Mouse (Mus musculus): Measurements from ENCODE around the gene Cers6. TPM values are rescaled to one million over a fixed set of nuclear protein-coding genes. Genes with fewer than 3 reads are reported as not detected.

Cers6 gene
- polyA plus RNA-seq, 1 experiment: 10.3 TPM

GRCm38 (mm10) chr2:69061910-69062689 lies 200.9 kb downstream of the Cers6 start:
- no peak overlapping the region for H3K4me3 ChIP-seq (ENCODE audit: insufficient read depth, poor library complexity, severe bottlenecking)
- H3K36me3 ChIP-seq (ENCODE audit: control insufficient read depth, insufficient read depth): peaks cover 11% of the 10 kb centered on the region
- peaks cover 3% of the 10 kb centered on the region for H3K79me2 ChIP-seq (ENCODE audit: control insufficient read depth, insufficient read depth)
- H3K79me3 ChIP-seq (ENCODE audit: low read depth): no peaks in the 10 kb centered on the region
- H3ac ChIP-seq (ENCODE audit: control insufficient read depth, insufficient read length, low read depth): no peak overlapping the region
- H3K27me3 ChIP-seq (ENCODE audit: control insufficient read depth, insufficient read depth, insufficient read length): no peaks in the 10 kb centered on the region
- no peak for TF ChIP-seq FOSL1 (IDR thresholded peaks at IDR 0.05; ENCODE audit: insufficient read depth, low read length, poor library complexity, severe bottlenecking)
- TF ChIP-seq MYOG (IDR thresholded peaks at IDR 0.05; ENCODE audit: control insufficient read depth, extremely low read depth, insufficient read length): no peak
- no peak for TF ChIP-seq USF1 (IDR thresholded peaks at IDR 0.05; ENCODE audit: low read depth)
- TF ChIP-seq MAX (IDR thresholded peaks at IDR 0.05): no peak
- no peak for TF ChIP-seq CEBPB (IDR thresholded peaks at IDR 0.05; ENCODE audit: low read depth)

GRCm38 (mm10) chr2:69064759-69065158 lies 203.5 kb downstream of the Cers6 start:
- no peaks in the 10 kb centered on the region for H3K79me3 ChIP-seq (ENCODE audit: low read depth)
- peaks cover 24% of the 10 kb centered on the region for H3K36me3 ChIP-seq (ENCODE audit: control insufficient read depth, insufficient read depth)
- H3K4me3 ChIP-seq (ENCODE audit: insufficient read depth, poor library complexity, severe bottlenecking): no peak overlapping the region
- H3K79me2 ChIP-seq (ENCODE audit: control insufficient read depth, insufficient read depth): peaks cover 3% of the 10 kb centered on the region
- no peaks in the 10 kb centered on the region for H3K27me3 ChIP-seq (ENCODE audit: control insufficient read depth, insufficient read depth, insufficient read length)
- no peak overlapping the region for H3ac ChIP-seq (ENCODE audit: control insufficient read depth, insufficient read length, low read depth)
- TF ChIP-seq CTCF (IDR thresholded peaks at IDR 0.05; ENCODE audit: control insufficient read depth, insufficient read depth, insufficient read length): no peak
- no peak for TF ChIP-seq FOSL1 (IDR thresholded peaks at IDR 0.05; ENCODE audit: insufficient read depth, low read length, poor library complexity, severe bottlenecking)
- no peak for TF ChIP-seq MAX (IDR thresholded peaks at IDR 0.05)
- no peak for TF ChIP-seq USF1 (IDR thresholded peaks at IDR 0.05; ENCODE audit: low read depth)
- TF ChIP-seq MYOD1 (IDR thresholded peaks at IDR 0.05; ENCODE audit: control insufficient read depth, insufficient read length, low read depth): no peak
- no peak for TF ChIP-seq MYOG (IDR thresholded peaks at IDR 0.05; ENCODE audit: control insufficient read depth, extremely low read depth, insufficient read length)
- no peak for TF ChIP-seq CEBPB (IDR thresholded peaks at IDR 0.05; ENCODE audit: low read depth)

- H3K36me3 ChIP-seq (ENCODE audit: control insufficient read depth, insufficient read depth): peaks cover 25% of the 10 kb centered on the region
- H3K27me3 ChIP-seq (ENCODE audit: control insufficient read depth, insufficient read depth, insufficient read length): no peaks in the 10 kb centered on the region
- no peaks in the 10 kb centered on the region for H3K79me3 ChIP-seq (ENCODE audit: low read depth)
- TF ChIP-seq MYOD1 (IDR thresholded peaks at IDR 0.05; ENCODE audit: control insufficient read depth, insufficient read length, low read depth) (no peak), CTCF (IDR thresholded peaks at IDR 0.05; ENCODE audit: control insufficient read depth, insufficient read depth, insufficient read length) (no peak), CEBPB (IDR thresholded peaks at IDR 0.05; ENCODE audit: low read depth) (no peak), MAX (IDR thresholded peaks at IDR 0.05) (no peak), USF1 (IDR thresholded peaks at IDR 0.05; ENCODE audit: low read depth) (no peak)
- no peak overlapping the region for H3ac ChIP-seq (ENCODE audit: control insufficient read depth, insufficient read length, low read depth)
- H3K4me3 ChIP-seq (ENCODE audit: insufficient read depth, poor library complexity, severe bottlenecking): no peak overlapping the region
- no peaks in the 10 kb centered on the region for H3K79me2 ChIP-seq (ENCODE audit: control insufficient read depth, insufficient read depth)
Observed at GRCm38 (mm10) chr2:69071440-69072235, 210.4 kb downstream of the Cers6 start.

- TF ChIP-seq MYOD1 (IDR thresholded peaks at IDR 0.05; ENCODE audit: control insufficient read depth, insufficient read length, low read depth): no peak
- no peak for TF ChIP-seq CTCF (IDR thresholded peaks at IDR 0.05; ENCODE audit: control insufficient read depth, insufficient read depth, insufficient read length)
- no peak for TF ChIP-seq CEBPB (IDR thresholded peaks at IDR 0.05; ENCODE audit: low read depth)
- TF ChIP-seq FOSL1 (IDR thresholded peaks at IDR 0.05; ENCODE audit: insufficient read depth, low read length, poor library complexity, severe bottlenecking): no peak
- TF ChIP-seq MYOG (IDR thresholded peaks at IDR 0.05; ENCODE audit: control insufficient read depth, extremely low read depth, insufficient read length): no peak
- no peak for TF ChIP-seq USF1 (IDR thresholded peaks at IDR 0.05; ENCODE audit: low read depth)
- TF ChIP-seq MAX (IDR thresholded peaks at IDR 0.05): no peak
- peaks cover 7% of the 10 kb centered on the region for H3K36me3 ChIP-seq (ENCODE audit: control insufficient read depth, insufficient read depth)
Observed at GRCm38 (mm10) chr2:69077189-69077588, 215.9 kb downstream of the Cers6 start.

GRCm38 (mm10) chr2:69080760-69081159 lies 219.5 kb downstream of the Cers6 start:
- Histone ChIP-seq H3K27me3 (ENCODE audit: control insufficient read depth, insufficient read depth, insufficient read length) (no peaks in the 10 kb centered on the region), H3K79me3 (ENCODE audit: low read depth) (no peaks in the 10 kb centered on the region), H3K4me3 (ENCODE audit: insufficient read depth, poor library complexity, severe bottlenecking) (no peak overlapping the region), H3ac (ENCODE audit: control insufficient read depth, insufficient read length, low read depth) (no peak overlapping the region), H3K79me2 (ENCODE audit: control insufficient read depth, insufficient read depth) (no peaks in the 10 kb centered on the region), H3K36me3 (ENCODE audit: control insufficient read depth, insufficient read depth) (peaks cover 11% of the 10 kb centered on the region)
- TF ChIP-seq MYOD1 (IDR thresholded peaks at IDR 0.05; ENCODE audit: control insufficient read depth, insufficient read length, low read depth) (no peak), CTCF (IDR thresholded peaks at IDR 0.05; ENCODE audit: control insufficient read depth, insufficient read depth, insufficient read length) (no peak), MAX (IDR thresholded peaks at IDR 0.05) (no peak), FOSL1 (IDR thresholded peaks at IDR 0.05; ENCODE audit: insufficient read depth, low read length, poor library complexity, severe bottlenecking) (no peak), USF1 (IDR thresholded peaks at IDR 0.05; ENCODE audit: low read depth) (no peak), MYOG (IDR thresholded peaks at IDR 0.05; ENCODE audit: control insufficient read depth, extremely low read depth, insufficient read length) (no peak), CEBPB (IDR thresholded peaks at IDR 0.05; ENCODE audit: low read depth) (no peak)

More at GRCm38 (mm10) chr2:69077189-69077588, 215.9 kb downstream of the Cers6 start:
- Histone ChIP-seq H3ac (ENCODE audit: control insufficient read depth, insufficient read length, low read depth) (no peak overlapping the region), H3K79me3 (ENCODE audit: low read depth) (no peaks in the 10 kb centered on the region), H3K79me2 (ENCODE audit: control insufficient read depth, insufficient read depth) (no peaks in the 10 kb centered on the region), H3K4me3 (ENCODE audit: insufficient read depth, poor library complexity, severe bottlenecking) (no peak overlapping the region), H3K27me3 (ENCODE audit: control insufficient read depth, insufficient read depth, insufficient read length) (no peaks in the 10 kb centered on the region)
